Mouse (Mus musculus): Measurements from ENCODE around the gene Sdc3.

The Sdc3 gene

DNA sequence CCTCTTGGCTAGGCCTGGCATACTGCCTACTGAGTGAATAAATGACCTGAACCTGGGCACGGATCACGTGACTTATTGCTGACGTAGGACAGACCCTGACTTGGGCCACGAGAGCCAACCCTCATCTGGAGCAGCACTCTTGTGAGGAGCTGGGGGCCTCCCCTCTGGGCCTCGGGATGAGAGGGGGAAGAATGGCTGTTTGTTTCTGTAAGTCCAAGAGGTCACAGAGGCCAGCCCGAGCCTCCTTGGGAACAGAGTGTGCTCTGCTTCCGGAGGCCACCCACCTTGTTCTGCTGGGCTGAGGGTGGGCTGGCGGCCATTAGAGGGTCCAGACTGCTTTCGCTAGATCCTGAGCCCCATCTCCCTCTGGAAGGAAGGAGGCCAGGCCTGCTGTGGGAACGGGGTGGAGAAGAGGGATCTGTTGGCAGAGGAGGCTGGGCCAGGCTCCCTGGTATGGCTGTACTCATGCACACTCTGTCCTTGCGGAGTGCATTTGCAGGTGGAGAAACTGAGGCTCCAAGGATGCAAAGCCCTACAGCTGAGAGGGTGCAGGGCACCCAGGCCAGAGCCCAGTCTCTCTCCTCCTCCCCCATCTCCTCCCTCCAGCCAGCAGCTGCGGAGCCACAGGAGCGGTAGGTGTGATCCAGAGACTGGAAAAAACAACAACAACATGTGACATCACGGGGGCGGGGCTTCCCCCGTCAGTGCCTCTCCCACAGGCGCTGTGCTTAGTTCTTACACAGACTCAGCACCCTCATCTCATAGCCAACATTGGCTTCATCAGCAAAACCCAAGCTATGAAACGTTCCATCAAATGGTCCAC is 36.7 kb downstream of the Sdc3 start:
- no peak for DNase-seq

- no peak for DNase-seq
Measured at GRCm38 (mm10) chr4:130834122-130834521, 41.8 kb downstream of the Sdc3 start.

DNA sequence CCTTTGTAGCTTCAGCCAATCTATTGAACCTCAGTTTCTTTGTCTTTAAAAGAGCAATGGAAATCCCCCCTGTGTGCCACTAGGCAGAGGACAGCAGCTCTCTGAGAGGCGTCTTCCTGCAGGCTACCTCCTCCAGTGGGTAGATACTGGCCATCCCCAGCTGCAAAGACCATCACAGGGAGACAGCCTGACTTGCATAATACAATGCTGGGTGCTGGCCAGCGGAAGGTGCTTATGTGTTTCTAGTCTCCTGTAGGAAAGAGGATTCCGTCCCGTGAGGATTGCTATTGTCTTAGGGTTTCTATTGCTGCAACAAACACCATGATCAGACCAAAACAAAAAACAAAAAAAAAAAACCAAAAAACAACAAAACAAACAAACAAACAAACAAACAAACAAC is 43.2 kb downstream of the Sdc3 start:
- no peak for DNase-seq

GRCm38 (mm10) chr4:130836281-130837061 is 44.1 kb downstream of the Sdc3 start:
- DNase-seq, result no peak

DNA sequence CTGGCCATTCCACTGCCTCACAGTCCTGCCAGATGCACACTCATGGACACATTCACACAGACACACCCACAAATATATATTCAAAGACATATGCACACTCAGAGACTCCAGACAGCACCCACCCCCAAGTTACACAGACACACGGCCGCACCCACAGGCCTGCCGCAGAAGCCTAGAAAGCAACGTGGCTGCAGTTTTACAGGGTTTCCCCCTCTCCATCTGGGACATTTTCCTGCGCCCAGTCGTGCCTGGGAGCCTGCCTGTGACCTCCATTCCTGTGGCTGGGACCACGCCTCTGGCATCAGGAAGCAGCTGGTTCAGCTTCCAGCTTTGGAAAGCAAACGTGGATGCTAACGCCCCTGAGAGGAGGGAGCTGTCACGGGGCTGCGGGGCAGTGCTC is 46.2 kb downstream of the Sdc3 start:
- DNase-seq, result no peak

- peak; percentile 71 for DNase-seq
Measured at GRCm38 (mm10) chr4:130841107-130841840, 48.9 kb downstream of the Sdc3 start.

GRCm38 (mm10) chr4:130848814-130849213 is 56.5 kb downstream of the Sdc3 start:
- no peak for DNase-seq

GRCm38 (mm10) chr4:130857661-130858060 is 65.3 kb downstream of the Sdc3 start:
- DNase-seq, result no peak

DNA sequence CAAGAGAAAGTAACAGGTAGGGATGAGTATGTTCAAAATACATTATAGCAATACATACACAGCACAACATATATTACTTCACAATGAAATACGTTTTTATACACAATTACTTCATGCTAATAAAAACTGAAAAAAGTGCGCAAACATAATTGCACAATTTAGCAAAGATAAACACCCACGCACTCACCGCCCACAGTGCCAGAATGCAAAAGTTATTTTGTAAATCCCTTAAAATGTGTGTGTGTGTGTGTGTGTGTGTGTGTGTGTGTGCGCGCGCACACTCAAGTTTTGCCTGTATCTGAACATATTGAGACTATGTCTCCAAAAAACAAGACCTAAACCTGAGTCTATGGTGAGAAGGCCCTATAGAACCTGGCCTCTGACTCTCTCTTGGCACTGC is 66.5 kb downstream of the Sdc3 start:
- no peak for DNase-seq

DNA sequence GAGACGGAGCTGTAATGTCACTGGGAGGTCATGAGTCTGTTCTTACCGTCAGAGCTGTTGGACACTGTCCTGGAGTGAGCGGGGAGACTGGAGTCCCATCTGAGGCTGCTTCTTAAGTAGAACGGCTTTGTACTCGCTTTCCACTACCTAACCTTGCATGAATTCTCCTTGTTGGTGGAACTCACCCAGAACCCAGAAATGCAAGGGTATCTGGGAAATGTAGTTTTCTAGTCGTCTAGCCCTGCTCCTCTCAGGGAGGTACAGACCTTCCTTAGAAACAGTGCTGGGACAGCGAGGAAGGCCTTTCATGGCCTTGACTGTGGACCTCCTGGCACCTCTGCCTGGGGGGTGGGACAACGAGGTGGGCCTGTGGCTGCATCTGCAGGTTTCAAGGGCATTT is 67.1 kb downstream of the Sdc3 start:
- no peak for DNase-seq

DNA sequence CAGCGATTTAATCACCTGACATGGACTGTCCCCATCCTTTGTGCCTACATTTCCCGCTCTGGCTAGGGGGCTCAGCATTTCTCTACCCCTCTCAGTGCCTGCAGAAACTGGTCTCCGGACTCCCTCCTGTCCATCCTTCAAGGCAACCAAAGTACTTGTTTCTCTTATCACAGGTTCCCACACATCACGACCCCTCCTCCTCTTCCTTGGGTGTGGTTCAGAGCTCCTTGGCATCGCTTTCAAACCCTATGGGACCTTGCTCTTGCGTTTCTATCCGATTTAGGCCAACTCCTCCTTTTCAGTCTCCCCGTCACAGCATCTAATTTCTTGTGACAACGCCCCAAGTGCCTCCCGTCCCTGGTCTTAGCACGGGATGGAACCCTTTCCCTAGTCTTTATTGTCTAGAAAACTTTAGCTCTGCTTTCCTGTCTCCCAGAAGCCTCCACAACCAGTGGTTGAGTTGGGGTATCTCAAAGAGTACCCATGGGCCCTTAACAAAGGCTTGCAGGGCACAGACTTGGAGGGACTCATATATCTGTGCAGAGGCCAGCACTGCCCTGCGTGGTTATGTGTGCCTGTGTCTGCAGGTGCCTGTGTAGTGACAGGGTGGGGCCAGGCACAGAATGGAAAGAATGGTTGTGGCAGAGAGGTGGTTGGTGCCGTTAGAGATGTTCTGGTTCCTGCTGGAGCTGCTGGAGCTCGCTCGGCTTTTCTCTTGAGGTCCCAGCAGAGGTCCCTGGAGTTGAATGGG is 68.7 kb downstream of the Sdc3 start:
- DNase-seq, result no peak

DNA sequence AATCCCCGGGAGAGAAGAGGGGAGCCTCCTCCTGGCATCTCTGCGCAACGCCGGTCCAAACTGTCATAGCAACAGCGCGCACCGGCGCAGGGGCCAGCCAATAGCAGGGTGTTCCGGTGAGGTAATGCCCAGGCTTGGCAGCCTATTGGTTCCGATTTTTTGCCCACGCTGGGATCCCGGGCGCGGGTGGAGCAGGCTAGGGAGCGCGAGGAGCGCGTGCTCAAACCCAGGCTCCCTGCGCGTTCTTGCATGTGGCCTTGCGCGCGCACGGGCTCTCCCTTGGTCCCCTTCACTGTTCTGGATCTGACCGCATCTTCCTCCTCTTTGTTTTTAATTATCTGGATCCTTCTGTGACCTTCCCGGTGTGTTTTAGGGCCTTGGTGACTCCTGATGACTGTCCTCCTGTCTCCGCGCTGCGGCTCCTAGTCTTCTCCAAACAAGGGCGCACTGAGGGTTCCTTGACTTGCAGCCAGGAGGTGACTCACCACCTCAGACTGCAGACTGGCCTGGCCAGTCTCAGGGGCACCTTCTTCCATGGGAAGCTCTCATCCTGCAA is 69.4 kb downstream of the Sdc3 start:
- peak; percentile 88 for DNase-seq

GRCm38 (mm10) chr4:130862538-130862937 is 70.2 kb downstream of the Sdc3 start:
- no peak for DNase-seq

GRCm38 (mm10) chr4:130865460-130865859 is 73.1 kb downstream of the Sdc3 start:
- DNase-seq, result no peak

DNA sequence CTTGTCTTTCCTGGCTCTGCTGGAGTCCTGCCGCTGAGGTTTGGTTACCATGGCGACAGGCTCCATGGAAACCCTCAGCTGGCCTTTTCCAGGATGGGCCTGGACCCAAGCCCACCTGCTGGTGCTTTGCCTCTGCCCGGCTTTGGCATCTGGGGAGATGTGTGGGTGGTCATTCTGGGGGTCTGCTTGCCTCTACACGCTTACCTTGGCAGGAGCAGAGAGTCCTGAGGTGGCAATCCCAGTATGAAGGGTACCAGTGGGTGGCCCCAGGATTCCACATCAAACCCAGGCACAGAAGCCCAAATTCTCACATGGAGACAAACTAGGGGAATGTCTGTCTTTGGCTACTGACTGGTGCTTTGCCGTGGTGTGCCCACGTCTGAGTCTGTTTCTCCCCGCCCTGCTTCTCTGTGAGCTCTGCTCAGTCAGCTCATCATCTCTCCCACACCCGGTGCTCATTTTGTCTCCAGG is 73.6 kb downstream of the Sdc3 start:
- DNase-seq, result peak; percentile 87

- DNase-seq, result no peak
Measured at GRCm38 (mm10) chr4:130867940-130868339, 75.6 kb downstream of the Sdc3 start.

DNA sequence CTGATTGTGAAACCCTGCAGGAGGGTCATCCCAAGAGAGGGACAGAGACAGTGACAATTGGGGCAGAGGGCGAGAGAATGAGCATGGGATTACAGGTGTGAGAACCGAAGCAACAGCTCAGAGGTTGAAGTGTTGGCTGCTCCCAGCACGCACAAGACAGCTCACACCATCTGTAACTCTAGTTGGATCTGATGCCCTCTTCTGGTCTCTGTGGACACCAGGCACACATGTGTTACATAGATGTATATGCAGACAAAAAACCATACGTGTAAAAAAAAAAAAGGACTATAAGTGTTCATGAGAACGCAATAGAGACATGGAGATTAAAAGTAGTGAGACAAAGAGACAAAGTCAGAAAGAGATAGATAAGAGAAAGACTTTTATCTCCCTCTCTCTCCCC is 76.5 kb downstream of the Sdc3 start:
- no peak for DNase-seq

- DNase-seq, result no peak
Measured at GRCm38 (mm10) chr4:130872414-130872813, 80.1 kb downstream of the Sdc3 start.

- peak; percentile 42 for DNase-seq
Measured at GRCm38 (mm10) chr4:130873440-130873839, 81.1 kb downstream of the Sdc3 start.

GRCm38 (mm10) chr4:130874601-130875000 is 82.3 kb downstream of the Sdc3 start:
- peak; percentile 74 for DNase-seq
